Mouse (Mus musculus): Measurements from ENCODE around the gene Slc35e3.

Slc35e3 gene

DNA sequence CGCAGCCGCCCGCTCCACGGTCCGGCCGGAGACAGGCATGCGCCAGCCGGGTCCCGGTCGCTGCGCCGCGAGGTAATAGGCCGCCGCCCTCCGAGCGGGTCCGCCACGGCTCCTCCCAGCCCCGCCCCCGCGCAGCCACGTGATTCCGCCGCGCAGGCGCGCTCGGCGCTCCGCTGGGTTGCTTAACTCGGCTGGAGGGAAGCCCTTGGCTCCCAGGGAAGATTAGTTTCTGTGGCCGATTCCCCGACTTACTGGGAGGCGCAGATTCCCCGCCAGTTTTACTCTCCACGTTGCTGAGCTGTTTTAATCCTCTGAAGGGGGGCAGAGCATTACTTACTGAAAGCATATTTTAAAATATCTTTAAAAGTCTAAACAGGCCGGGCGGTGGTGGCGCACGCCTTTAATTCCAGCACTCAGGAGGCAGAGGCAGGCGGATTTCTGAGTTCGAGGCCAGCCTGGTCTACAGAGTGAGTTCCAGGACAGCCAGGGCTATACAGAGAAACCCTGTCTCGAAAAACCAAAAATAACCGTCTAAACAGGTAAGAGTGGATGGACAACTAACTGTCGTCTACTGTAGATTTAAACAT, at the start of gene Slc35e3:
Gene Slc35e3, minus strand, starts transcription at position 69 of the 587 bp plus-strand sequence.
- DNase-seq, result peak; percentile 95

DNA sequence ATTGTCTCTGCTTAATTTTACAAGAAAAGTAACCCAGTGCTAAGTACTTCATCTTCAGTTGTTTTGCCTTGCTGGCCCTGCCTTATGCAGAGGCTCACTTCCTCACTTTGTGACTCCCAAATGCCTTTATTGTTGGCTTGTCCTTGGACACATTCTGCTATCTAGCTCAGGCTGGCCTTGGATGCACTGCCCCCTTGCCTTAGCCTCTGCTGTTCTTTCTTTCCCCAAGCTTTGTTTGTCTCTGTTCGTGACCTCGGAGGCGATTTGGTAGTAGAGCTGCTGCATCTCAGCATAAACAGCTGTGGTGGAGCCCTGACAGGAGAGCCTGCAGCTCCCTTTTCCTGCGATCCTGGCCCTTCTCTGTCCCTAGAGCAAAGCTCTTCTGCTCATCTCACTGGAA, 49.0 kb upstream of the Slc35e3 start:
- no peak for DNase-seq

DNA sequence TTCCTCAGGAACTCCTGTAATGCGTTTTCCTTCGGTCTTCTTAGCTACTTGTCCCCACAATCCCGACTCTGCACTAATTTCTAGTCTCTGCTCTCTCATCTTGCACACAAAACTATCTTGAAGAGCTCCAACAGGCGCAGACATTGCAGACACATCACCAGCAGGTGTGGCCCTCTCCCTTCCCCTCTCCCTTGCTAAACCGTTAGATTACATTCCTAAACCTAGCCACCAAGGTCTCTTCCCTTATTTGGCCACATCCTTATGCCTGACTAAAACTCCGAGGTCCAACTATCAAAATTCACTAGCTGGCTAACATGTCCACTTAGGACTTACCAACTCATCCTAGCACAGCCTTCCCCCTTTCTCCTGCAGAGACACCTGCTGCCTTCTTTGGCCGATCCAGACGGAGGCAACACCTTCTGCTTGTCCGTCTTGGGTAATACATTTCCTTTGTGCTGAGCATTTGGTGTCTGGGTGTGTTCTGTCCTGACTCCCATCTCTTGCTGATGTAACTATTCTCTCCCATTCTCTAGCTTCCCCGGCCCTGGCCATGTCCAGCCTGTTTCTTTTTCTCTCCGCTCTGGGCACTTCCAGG, 47.4 kb upstream of the Slc35e3 start:
- DNase-seq, result no peak

DNA sequence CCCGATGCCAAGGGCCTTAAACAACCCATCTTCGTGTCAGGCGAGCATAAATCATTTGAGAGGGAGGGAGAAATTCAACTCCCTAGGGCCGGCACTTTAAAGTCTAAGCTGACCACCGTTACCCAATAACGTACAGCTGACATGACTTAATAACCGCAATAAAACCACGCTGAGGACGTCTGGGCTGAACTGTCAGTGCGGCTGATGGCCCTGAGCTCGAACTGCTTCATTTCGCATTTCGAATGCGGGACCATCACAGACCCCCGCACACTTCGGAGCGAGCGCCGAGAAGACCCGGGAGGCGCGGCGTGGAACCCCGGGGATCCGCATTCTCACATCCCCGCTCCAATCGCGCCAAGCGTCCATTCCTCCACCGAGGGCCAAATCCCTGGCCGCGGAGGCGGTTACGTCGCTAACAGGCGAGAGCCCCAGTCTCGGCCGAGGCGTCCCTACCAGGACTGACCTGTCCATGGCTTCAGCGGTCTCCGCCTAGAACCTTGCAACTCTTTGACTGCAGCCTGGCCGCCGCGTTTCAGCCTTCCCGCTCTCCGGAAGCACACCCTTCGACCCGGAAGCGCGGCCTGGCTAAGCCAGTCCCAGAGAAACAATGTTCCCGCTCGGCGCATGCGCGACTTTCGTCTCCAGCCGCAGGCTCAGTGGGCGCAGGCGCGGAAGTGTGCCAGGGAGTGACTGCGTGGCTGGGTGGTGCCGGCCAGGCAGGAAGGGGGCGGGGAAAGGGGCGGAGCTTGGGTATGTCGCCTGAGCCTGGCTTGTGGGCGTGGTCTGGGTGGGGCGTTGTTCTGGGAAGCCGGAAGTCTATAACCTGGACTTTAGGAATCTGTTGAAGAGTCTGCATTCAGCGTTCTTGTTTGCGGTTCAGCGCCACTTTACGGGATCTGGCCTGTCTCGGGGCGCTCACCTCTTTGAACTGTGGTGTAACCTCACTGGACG, 46.3 kb upstream of the Slc35e3 start, which contains the start of gene Nup107:
Gene Nup107, minus strand, starts transcription at position 565 of the 951 bp plus-strand sequence.
- DNase-seq, result peak; percentile 100

DNA sequence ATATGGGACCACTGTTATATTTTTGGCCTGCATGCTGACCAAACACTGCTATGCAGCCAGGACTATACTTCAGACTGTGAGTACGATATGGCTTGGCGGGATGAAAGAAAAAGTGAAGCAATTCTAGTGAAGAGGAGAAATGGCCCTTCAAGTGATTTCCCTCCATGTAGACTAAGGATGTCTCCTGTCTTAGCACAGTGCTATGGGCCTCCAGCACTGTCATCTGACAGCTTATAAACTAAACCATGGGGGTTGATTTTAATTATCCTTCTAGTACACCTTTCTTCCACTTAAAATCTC, 45.0 kb upstream of the Slc35e3 start:
- no peak for DNase-seq

DNA sequence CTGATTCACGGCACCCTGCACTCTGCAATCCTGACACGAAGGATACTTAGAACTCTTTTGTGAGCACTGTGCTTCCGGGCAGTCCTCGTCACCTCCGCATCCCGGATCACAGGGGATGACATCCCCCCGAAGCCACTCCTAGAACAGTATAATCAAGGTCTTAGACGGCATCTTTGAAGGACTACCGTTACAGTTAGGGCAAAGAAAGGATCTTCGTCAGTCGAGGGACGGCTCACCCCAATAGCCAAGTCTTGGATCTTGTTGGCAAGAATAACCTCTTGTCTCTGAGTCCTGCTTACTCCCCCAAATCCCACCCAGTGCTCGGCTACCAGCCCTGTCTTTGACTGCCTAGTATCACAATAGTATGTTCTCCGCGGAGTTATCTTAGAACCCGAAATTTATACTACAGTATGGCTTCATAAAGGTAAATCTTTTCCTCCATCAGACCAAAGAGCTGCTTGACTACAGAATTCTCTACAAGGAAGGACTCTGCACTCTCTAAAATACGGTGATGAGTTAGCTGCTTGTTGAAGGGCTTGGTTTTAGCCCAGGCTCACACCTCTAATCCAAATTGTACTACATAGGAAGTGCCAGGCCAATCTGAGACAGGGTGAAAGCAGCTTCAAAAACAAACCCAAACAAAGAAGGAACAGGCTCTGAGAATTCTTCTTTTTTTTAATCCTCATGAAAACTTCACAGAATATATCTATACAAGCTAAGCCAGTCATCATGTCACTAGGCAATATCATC, 44.4 kb upstream of the Slc35e3 start:
- no peak for DNase-seq

DNA sequence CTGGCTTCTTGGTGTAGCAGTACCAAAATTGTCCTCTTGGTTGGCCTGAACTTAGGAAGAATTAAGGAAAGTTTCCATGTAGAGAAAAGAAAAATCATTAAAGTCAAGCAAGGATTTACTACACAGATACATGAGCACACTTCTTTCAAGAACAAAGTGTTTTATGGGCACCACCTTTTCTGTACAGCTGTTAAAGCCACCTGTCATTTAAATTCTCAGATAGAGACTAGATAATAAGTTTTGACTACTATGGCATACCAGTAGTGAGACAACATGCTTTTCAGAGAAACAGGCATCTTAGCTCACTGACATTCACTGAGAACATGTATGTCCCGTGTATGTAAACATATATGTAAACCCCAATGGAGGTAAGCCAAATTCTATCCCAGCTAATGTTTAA, 43.8 kb upstream of the Slc35e3 start:
- DNase-seq, result no peak

DNA sequence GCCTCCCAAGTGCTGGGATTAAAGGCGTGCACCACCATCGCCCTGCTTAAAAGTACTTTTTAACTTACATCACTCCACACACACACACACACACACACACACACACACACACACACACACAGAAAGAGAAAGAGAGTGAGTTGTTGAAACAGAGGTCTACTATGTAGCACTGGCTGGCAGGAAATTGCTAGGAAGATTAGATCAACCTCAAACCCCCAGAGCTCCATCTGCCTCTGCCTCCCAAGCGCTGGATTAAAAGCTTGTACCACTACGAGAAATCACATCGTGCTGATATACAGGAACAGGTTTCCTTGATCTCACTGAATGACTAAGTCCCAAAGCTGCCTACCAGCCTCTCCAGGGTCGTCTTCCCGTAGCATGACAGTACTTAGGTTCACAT, 38.5 kb upstream of the Slc35e3 start:
- no peak for DNase-seq

DNA sequence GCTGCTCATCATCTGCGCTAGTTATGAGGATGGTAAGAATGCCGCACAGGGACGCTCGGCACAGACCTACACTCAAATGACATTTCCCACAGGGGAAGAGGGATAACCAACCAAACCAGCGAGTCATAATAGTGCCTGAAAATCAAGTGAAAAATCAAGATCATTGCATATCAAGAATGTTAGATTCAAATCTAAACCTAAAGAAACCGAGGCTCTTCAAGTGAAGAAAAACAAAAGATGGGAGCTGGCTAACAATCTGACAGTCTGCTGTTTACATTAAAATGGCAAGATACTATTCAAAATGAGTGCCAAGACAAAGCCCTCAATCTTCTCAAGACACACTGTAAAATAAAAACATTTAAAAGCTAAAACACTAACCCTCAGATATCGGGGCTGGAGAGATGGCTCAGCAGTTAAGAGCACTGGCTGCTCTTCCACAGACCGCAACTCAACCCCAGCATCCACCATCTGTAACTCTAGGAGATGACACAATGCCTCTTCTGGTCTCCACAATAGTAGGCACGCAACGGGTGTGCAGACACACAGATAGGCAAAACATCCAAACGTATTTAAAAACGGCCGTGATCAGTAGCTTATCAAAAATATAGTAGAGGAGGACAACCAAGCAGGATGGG, 37.7 kb upstream of the Slc35e3 start:
- no peak for DNase-seq

DNA sequence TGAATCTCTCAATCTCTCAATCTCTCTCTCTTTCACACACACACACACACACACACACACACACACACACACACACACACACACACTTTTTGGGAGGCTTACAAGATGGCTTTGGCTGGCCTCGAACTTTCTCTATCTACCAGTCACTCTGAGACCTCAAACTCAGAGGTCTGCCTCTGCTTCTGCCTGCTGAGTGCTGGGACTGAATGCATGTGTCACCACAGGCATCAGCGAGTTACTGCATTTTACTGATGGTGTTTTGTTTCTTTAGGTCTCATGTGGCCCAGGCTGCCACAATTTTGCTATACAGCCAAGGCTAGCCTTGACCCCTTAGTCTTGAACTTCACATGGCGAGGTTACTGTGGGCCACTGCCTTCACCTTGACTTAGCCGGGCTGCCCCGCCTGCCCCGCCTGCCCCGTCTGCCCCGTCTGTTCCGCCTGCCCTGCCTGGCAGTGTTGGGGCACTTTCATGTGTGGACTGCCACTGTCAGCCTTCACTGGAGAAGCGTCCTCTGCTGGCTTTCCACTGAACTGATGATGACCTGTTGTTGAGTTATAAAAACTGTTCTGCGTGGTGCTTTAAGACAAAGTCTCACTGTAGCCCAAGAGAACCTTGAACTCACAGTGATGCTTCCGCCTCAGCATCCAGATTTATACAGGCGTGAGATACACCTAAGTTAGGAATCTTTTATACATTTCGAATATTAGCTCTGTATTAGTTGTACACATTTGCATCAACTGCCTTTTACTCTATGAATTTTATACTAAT, 36.5 kb upstream of the Slc35e3 start:
- no peak for DNase-seq

DNA sequence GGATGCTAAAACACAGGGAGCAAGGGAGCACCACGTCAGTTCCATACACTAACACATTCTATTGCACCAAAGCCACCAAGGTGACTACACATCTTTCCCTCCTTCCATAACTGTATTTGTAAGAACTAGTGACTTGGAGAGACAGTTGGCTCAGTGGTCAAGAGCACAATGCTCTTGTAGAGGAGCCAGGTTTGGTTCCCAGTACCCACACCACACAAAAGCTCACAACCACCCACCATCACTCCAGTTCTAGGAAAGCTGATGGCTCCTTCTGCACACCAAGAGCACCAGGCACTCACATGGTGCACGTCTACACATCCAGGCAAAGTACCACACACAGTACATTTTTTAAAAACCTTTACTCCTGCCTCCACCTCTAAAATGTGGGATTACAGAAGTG, 35.9 kb upstream of the Slc35e3 start:
- DNase-seq, result no peak

DNA sequence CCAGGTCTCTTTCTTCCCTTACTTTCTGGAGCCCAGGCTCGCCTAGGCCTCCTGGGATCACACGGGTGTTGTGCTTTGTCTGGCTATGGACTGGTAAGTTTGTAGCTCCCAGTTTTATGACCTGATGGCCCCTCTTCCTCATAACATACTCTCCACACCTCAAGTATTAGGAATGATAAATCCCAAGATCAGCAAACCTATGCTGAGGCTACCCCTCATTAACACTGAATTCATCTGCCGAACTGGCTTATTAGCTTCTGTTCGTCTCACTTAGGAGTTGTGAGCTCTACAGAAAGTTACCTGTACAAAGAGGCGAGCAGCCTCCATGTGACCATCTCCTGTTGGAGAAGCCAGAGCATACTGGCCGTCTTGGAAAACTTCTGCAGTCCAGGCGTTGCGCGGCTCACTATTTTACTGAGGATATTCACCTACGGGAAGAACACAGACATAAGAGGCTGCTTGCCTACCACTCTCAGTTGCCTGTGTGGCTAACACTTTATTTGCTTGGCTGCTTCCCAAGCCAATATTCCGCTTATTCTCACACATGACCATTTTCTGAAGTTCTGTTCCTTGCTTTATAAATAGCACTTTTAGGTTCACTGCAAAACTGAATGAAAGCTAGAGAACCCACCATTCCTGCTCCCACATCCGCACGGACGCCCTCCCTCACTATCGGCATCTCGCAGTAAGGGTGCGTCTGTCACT, 35.0 kb upstream of the Slc35e3 start:
- no peak for DNase-seq

DNA sequence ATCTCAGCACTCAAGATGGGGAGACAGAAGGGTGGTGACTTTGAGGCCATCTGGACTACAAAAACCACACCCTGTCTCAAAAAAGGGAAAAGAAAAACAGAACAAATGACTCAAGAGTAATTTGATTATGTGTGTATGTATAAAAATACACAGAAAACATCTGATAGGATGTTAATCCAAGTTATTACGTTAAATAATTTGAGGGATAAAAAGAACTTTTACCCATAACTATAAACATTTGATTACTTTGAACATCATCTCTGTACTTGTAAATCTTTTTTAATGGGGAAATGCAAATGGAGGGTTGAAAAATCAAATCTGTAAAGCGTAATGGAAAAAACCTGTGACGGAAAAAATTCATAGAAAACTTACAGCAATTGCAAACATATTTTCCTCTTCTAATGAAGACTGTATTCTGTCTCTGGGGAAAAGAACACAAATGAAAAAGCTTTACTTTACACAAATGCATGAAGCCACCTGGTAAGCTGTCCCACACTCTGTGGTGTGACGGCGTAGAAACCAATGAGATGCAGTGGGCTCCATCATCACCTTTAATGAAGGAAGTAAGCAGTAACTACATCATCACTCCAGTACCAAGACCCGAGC, 34.2 kb upstream of the Slc35e3 start:
- no peak for DNase-seq

DNA sequence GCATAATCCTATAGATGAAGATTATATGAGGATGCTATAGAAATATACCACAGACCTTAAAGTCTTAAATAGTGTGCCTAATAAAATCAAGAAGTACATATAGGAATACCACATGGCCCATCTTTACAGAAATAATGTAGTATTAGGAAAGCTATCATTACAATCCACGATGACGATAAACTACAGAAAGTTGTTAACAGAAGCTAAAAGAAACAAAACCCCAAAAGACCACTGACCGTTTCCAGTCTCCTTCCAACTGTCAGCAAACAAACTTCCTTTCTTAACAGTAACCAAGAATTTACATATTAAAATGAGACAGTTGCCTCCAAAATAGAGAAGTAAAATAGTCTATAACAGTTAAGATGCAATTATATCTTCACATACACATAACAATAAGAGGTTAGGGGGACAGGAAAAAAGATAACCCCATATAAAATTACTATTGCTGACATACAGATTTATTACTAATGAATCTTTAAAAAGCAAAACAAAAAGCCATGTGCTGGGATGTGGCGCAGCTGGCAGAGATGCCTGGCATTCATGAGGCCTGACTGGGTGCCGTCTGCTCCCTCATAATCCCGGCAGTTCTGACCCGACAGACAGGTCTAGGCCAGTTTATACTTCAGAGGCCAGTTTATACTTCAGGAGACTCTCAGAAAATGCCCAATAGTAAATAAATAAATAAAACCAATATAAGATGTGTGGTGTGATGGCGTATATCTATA, 33.6 kb upstream of the Slc35e3 start:
- DNase-seq, result no peak

DNA sequence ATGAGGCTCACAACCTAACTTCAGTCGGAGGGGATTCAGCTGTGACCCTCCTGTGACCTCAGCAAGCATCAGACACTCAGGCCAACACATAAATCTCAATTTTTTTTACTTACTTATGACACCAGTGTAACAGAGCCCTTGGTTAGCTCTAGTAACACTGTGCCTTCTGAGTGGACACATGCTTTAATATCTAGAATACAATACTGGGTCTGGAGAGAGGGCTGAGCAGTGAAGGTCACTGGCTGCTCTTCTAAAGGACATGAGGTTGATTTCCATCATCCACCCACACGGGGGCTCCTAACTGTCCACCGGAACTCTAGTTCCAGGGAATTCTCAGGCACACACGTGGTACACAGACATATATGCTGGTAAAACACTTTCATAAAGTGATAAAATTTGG, 32.8 kb upstream of the Slc35e3 start:
- no peak for DNase-seq

DNA sequence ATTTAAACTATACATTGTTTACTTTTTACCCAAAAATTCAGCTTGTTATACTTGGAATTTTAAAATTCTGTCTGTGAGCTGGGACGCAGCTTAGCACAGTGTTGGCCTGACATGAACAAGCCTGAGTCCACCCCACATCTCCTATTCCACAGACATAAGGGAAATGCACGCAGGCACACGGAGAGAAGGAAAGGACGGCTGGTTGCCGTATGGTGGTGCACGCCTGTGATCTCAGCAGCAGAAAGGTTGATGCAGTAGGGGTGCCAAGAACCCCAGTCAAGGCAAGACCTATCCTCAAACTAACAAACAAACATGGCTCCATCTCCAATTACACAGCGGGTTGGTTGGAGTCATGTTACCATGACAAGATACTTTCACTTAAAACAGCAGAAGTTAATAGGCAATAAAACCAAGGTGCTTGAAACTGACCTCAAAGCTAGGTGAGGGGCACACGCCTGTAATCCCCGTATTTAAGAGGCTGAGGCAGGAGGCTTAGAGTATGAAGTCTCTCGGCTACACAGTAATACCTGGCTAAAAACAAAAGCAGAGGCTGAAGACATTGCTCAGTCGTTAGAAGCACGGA, 32.3 kb upstream of the Slc35e3 start:
- no peak for DNase-seq

DNA sequence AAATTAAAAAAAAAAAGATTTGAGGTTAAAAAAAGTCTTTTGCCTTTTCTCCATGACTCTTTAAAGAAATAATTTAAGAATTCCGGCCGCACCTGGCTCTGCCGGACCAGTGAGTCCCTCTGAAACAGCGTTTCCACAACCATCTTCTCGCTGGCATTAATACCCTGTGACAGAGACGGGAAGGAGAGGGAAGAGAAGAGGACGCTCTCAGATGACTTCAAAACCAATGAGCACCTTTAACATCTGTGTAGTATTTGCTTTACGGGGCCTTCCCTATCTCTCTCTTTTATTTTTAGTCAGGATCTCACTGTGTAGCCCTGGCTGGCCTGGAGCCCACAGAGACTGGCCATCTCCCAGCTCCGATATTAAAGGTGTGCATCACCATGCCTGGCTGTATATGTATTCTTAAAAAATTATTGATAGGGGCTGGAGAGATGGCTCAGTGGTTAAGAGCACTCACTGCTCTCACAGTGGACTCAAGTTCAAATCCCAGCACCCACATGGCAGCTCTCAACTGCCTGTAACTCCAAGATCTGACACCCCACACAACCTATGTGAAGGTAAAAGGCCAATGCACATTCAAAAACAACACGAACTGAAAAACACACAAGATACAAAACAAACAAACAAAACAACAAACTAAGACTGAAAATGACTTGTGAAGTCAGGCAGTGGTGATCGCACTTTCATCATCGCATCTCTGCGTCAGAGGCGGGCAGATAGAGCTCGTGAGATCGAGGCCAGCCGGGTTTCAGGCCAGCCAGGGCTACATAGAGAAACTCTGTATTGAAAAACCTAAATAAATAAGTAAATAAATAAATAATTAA, 31.5 kb upstream of the Slc35e3 start:
- DNase-seq, result no peak

DNA sequence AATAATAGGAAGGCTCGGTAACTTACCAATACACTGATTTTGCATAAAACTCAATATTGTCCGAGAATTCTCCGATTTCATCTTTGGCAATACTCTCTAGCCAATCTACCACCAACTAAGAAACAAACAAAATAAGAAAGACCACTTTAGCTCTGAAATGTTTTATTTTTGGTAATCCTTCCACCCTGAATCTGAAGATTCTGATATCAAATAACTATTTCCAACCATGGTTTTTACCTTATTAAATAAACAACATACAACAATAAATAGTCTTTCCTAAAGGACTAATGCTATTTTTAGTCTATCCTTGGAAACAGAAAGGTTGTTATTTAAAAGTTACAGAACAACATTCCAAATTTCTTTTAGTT, 30.9 kb upstream of the Slc35e3 start:
- no peak for DNase-seq

All from kidney, adult 18-20 months (tissue).